Comparison of ENCODE assay signal across 26 mouse cellular contexts in the genomic region with DNA sequence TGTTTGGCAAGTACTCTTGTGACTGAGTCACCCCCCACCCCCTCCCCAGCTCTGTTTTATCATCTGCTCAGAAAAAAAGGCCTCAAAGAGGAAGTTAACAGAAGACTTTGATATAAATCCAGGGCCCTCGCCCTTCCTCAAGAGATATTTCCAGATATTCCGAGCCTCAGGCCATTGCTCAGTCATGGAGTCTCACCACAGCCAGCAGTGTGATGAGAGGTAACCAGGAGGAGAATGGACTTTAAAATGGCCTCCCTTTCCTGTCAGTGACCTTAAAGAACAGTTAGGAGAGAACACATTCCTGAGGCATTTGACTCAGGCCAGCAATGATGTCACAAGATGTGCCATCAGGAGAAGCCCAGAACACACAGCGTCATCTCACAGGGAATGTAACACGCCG.
DNase-seq lines count a peak whose midpoint lies in the region; ATAC-seq lines count a peak whose summit lies in the region.
"Had no signal": no experiment of that assay in that cellular context is flagged by ENCODE, and none has a peak within 500 bp of the region (broad histone marks: within the 10 kb centered on the region; RNA-seq: fewer than 3 reads in every experiment).

No protein-coding gene starts in this region.

- DNase-seq in heart, embryonic 10.5 days (ENCODE audit: low spot score), result no peak
- DNase-seq in heart, postnatal 10 days, result no peak
- DNase-seq in 3T3-L1 (ENCODE audit: low read depth, low spot score), result peak; percentile 78
- no peak for DNase-seq in limb, embryonic 10.5 days (ENCODE audit: low spot score)
- DNase-seq in layer of hippocampus, adult 11-12 months (ENCODE audit: low spot score), result no peak
- DNase-seq in thymus, postnatal 25 days, result no peak
- no peak for DNase-seq in retina, postnatal 1 day
- DNase-seq: adrenal gland, adult 8-10 months; adrenal gland, postnatal 25 days; cerebellum, adult 11-12 months; cerebellum, adult 8-10 months; cerebellum, postnatal 10 days; cerebellum, postnatal 36 days; forebrain, postnatal 0 days; gastrocnemius, postnatal 10 days; gastrocnemius, postnatal 36 days; heart, adult 11 months; heart, postnatal 36 days had no signal

- H3K27me3 ChIP-seq in heart, embryonic 10.5 days (ENCODE audit: insufficient read depth, poor library complexity, severe bottlenecking), result no peaks in the 10 kb centered on the region
- H3K27me3 ChIP-seq in limb, embryonic 10.5 days (ENCODE audit: low read depth, poor library complexity, severe bottlenecking), result no peaks in the 10 kb centered on the region
- H3K27me3 ChIP-seq: hindbrain, embryonic 13.5 days; intestine, embryonic 15.5 days had no signal

- H3K9me3 ChIP-seq in heart, embryonic 10.5 days, result no peaks in the 10 kb centered on the region
- no peaks in the 10 kb centered on the region for H3K9me3 ChIP-seq in limb, embryonic 10.5 days (replicated peaks)
- H3K9me3 ChIP-seq: hindbrain, embryonic 10.5 days; hindbrain, embryonic 13.5 days; intestine, embryonic 15.5 days had no signal

- ATAC-seq in common myeloid progenitor, adult 5-6 weeks (replicated peaks; ENCODE audit: low read depth, poor library complexity, severe bottlenecking), result peak; percentile 50; the same call in 1 of the 2 replicates
- ATAC-seq: activated CD4-positive, CD25-positive, alpha-beta regulatory T cell, adult 4 months; CD4-positive, CD25-positive, alpha-beta regulatory T cell, adult 4 months; forebrain, embryonic 14.5 days; forebrain, postnatal 0 days; hindbrain, embryonic 16.5 days; intestine, embryonic 15.5 days had no signal

- no peaks in the 10 kb centered on the region for H3K36me3 ChIP-seq in heart, embryonic 10.5 days
- no peaks in the 10 kb centered on the region for H3K36me3 ChIP-seq in limb, embryonic 10.5 days
- H3K36me3 ChIP-seq: hindbrain, embryonic 10.5 days; hindbrain, embryonic 13.5 days; intestine, embryonic 15.5 days had no signal

- peaks cover 34% of the 10 kb centered on the region for H3K4me1 ChIP-seq in heart, embryonic 10.5 days
- peaks cover 15% of the 10 kb centered on the region for H3K4me1 ChIP-seq in limb, embryonic 10.5 days
- H3K4me1 ChIP-seq: hindbrain, embryonic 13.5 days had no signal

- H3K27ac ChIP-seq in heart, embryonic 10.5 days, result peak overlapping the region; percentile 64; the same call in 1 of the 2 replicates
- 0 out of 2 replicates have a peak overlapping the region, but pooled peaks have one; percentile 16 for H3K27ac ChIP-seq in limb, embryonic 10.5 days
- H3K27ac ChIP-seq: hindbrain, embryonic 10.5 days; hindbrain, embryonic 13.5 days; intestine, embryonic 15.5 days had no signal

- intact Hi-C loops in heart, postnatal 10 days (cut with DNase I), result no loop called here

- H3K4me3 ChIP-seq in heart, embryonic 10.5 days, result no peak overlapping the region
- H3K4me3 ChIP-seq in limb, embryonic 10.5 days, result no peak overlapping the region
- H3K4me3 ChIP-seq: hindbrain, embryonic 10.5 days; hindbrain, embryonic 13.5 days; intestine, embryonic 15.5 days had no signal

- 61% methylated on average over 5 of the region's 5 CpGs for WGBS in heart, embryonic 10.5 days
- WGBS in limb, embryonic 10.5 days, result 87% methylated on average over 5 of the region's 5 CpGs
